Mouse (Mus musculus) embryonic fibroblast, embryonic 13.5 days (primary cell): ENCODE results near the gene Mmgt2.

Experiments
- CTCF ChIP-seq: IDR thresholded peaks from 2 replicates; pipeline ENCODE4 v1.5.1; 2011; ENCODE audit warnings: mild to moderate bottlenecking, control low read depth, low read length, moderate library complexity, borderline replicate concordance; ENCODE audit not compliant: insufficient read depth
- POLR2A ChIP-seq: IDR thresholded peaks from 2 replicates; pipeline ENCODE4 v1.6.1; 2011; ENCODE audit warnings: low read depth, mild to moderate bottlenecking, control low read depth, low read length, moderate library complexity

GRCm38 (mm10) chr11:62610304-62610703 lies 38.2 kb upstream of the Mmgt2 start:
- TF ChIP-seq POLR2A (no peak), CTCF (no peak)
